Mouse (Mus musculus): ENCODE measurements at regions not wholly inside any gene's neighbourhood (a gene's known extent, or its start where the extent isn't known, plus 50 kb on each side); places are given as distances from the start of the nearest gene placed in this dataset.
"Not testable (repeated sequence)": the region's sequence is repeated elsewhere in the genome, so short reads cannot be mapped to it uniquely, and the experiment has no call there.

DNA sequence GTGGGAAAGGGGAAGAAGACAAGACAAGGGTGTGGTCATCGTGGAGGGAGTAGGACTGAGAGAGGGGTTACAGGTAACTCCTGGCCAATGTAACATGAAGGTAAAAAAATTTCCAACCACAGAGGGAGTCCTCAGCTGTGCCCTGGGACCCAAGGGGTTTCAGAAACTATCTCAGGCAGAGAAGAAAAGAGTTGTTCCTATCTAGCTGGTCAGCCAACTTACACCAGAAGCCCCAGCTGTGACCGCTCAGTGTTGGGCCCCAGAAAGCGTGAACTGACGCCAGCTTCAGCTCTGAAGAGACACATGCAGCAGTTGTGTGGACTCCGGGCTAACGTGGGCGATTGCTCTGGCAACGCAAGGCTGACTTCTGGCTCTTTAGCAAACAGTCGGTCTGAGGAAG, 52.2 kb downstream of the Rhob start:
- ATAC-seq (replicated peaks; ENCODE audit: poor library complexity, severe bottlenecking), result peak; percentile 29; the same call in 1 of the 2 replicates

DNA sequence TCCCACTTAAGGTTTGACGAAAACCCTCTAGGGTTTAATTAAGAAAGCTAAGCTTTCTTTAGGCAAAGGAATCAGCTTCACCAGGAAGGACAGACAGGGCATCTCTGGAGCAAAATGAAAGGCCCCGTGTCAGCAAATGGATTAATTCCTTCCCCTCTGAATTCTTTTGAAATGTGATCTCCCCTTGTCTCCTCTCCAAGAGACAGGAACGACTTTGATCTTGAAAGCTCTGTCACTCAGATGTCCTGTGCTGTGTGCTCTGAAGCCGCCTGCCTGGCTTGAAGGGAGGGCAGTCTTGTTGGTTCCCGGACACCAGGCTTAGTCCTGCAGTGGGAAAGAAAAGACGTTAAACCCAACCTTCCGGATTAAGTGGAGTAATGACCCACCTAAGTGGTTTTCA, 52.8 kb downstream of the Rhob start:
- ATAC-seq (replicated peaks; ENCODE audit: poor library complexity, severe bottlenecking), result no peak

DNA sequence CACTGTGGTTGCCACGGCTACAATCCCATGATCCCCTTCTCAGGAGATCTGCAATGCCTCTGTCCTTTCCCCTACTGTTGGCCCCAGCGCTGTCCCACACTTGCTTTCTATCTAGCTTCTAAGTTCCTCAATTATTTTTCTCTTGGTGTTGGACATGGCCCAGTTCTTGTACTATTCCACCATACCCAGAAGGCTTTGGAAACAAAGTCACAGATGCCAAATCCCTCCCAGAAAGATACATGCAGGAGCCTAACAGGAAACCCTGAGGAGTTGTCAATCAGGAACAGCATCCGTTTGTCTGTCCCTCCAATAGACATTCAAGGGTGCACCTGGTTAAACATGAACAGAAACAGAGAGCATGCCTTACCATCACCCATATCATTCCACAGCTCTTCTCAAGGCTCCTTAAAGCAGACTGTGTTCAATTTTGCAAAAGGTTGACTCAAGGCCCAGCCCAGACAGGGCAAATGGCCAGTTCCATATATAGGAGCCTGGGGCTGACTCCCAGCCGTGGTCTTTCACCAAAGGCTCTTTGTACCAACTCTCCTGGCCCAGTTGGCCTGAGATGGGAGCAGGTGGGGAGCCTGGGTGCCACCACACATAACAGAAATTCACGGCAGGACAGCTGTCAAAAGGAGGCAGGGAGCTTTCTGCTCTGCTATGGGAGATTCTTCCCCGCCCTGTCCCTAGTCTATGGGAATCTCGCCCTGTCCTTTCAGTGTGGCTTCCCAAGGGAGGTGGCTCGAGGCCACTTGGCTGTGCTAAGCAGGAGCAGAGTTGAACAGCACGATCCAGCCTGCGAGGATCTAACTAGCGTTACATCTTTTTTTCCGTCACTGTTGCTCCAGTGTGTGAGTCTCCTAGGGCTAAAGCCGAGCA, 54.6 kb downstream of the Rhob start:
- ATAC-seq (replicated peaks; ENCODE audit: poor library complexity, severe bottlenecking), result peak; percentile 30; the same call in 1 of the 2 replicates

DNA sequence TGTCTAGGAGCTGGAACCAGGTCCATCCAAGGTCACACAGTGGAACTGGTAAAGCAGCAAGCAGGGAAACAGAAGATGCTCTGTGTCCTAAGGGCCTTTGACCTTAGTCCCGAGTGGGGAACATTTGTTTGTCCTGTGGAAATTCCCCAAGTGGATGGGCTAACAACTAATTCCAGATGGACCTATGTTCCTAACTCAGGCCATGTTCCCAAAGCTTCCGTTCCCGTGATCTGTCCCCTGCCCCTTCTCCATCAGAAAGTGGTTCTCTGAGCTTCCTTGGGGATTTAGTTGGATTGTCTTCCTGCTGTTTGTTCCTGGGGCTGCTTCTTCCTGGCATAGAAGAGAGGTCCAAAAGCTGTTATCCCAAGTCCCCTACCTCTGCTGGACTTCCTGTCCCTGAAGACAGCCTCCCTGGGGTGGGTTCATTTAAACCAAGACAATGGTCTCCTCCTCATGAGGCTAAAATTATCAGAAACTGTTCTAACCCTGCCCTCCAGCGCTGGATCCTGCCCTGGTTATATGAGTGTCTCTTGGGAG, 55.8 kb downstream of the Rhob start:
- no peak for ATAC-seq (replicated peaks; ENCODE audit: poor library complexity, severe bottlenecking)

DNA sequence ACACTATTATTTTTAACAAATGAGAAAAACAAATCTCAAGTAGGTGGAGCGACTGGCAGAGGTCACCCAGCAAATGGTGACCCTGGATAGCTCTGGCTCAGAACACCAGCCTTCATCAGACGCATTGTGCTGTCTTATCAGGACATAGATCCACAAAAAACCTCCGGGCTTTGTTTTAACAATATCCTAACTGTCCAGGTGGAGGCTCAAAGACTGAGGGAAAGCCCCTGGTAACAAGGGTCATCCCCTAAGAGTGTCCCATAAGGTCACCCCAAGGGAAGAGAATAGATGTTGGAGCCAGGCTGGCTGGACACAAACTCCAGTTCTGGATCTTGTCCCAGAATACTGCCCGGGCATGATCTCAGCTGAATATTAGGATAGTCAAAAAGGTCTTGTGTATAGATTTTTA, 56.6 kb downstream of the Rhob start:
- no peak for ATAC-seq (replicated peaks; ENCODE audit: poor library complexity, severe bottlenecking)

DNA sequence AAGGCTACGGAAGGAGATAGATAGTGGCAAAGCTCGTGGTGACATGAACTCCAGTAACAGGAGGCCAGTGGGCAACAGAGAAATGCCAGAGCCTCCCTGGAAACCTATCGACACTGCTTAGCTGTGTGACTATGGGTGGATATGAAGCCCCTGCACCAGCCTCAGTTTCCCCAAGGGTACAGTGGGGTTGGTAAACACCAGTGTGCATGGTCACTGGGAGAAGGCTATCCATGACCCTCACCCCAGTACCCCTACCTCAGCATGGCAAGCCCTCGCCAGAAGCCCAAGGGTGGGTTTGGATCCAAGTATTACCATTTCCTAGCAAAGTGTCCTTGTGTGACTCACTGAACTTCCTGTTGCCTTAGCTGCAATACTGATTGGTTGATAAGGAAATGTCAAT, 58.5 kb downstream of the Rhob start:
- no peak for ATAC-seq (replicated peaks; ENCODE audit: poor library complexity, severe bottlenecking)

DNA sequence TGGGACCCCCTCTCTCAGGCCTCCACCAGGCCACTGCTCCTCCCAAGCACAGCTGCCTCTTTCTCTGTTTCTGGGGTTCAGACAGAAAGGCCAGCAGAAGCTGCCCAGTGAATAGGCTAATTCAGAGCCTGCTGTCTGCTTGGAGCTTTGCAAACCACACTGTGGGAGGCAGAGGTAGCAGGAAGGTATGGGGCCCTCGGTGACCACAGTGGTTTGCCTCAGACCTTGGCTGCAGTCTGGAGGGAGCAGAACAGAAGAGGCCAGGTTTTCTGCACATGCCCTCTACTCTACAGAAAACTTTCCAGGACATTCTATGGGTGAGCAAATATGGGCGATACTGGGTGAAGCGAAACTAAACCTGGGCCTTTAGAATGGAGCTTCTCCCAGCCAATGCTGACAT, 59.4 kb downstream of the Rhob start:
- ATAC-seq (replicated peaks; ENCODE audit: poor library complexity, severe bottlenecking), result peak; percentile 35

DNA sequence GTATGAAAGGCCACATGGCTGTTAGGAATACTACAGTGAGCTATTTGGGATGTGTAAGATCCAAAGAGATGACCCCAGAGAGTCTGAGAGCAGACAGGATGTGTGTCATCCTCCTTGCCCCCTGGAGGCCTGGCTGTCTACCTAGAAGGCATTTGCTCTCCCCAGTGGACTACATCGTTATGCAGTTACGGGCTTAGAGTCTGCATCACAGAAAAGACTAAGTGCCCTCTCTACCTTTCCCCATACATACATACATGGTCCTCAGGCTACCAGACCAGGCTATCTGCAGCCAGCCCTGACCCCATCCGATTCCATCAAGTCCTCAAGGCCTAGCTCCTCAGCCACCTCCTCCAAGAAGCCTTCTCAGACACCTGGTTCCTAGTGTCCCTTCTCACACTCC, 59.9 kb downstream of the Rhob start:
- no peak for ATAC-seq (replicated peaks; ENCODE audit: poor library complexity, severe bottlenecking)

DNA sequence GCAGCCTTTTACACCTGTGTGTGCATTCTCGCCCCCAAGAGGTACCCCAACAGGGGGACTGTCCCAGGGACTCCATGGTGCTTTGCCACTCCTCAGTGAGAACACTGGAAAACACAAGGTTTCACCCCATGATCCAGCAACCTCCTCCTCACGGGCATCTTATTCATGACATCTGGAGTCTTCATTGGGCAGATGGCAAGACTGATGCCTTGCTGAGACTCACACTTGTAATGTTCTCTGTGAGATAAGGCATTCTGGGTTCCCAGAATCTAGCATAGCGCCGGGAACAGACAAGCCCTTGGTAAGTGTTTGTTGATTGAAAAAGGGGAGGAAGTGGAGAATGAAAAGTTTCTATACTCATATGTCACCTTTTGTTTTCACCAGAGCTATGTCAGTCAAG, 60.3 kb downstream of the Rhob start:
- ATAC-seq (replicated peaks; ENCODE audit: poor library complexity, severe bottlenecking), result no peak

DNA sequence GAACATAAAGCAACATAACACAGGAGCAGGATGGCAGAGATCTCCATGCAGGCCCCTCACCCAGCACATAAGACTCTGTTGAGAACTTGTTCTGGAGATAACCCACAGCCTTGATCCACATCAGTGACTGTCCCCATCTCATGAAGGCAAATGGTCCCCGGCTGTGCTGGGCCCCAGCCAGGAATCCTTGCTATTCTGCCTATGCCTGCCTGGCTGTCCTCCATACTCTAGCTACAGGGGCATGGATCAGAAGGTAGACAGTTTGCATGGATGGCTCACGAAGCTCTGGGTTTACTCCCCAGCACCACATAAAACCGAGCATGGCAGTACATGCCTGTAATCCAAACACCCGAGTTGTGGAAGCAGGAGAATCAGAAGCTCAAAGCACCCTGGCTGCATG, 61.2 kb downstream of the Rhob start:
- ATAC-seq (replicated peaks; ENCODE audit: poor library complexity, severe bottlenecking), result no peak

DNA sequence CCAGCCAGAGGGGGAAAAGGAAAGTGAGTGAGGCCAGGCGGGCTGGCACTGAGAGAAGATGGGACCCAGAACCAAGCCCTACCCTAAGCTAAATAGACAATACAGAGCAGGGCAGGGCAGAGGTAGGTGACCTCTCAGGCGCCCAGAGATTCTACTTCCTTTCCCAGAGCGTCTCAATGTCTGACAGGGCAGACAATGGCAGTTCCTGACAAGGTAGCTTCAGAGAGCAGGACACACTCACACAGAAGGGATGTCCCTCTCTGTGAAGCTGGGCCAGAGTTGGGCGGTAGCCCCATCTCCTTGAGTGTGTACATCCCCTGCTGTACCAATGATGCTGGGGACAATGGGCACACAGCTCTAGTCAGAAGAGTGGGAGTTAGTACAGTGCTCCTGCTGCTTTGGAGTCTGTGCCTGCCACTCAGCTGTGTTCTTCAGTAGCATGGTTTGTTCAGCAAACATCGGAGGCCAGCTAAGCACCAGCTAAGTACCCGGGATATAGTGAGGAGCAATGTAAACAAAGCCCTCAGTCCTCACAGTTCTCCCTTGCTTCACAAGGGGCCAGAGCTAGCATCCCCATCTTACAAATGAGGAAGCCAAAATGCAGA, 62.7 kb downstream of the Rhob start:
- ATAC-seq (replicated peaks; ENCODE audit: poor library complexity, severe bottlenecking), result 0 out of 2 replicates have a peak, but pooled peaks have one; percentile 5

DNA sequence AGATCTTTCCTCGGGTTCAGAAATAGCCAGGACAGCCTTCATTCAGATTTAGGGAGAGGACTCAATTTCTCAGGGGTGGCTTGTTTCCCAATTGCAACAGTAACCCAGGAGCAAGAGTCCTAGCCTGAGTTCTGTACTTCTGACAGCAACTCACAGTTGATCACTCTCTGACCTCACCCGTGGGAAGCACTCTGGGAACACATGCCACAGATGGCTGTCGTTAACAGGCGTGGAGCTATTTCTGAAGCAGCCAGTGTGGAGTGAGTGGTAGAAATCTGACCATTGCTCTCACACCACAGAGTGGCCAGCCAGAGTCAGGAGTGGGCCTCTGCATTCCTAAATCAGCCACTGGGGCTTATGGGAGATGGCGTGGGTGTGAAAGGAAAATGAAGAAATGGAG, 63.3 kb downstream of the Rhob start:
- no peak for ATAC-seq (replicated peaks; ENCODE audit: poor library complexity, severe bottlenecking)

DNA sequence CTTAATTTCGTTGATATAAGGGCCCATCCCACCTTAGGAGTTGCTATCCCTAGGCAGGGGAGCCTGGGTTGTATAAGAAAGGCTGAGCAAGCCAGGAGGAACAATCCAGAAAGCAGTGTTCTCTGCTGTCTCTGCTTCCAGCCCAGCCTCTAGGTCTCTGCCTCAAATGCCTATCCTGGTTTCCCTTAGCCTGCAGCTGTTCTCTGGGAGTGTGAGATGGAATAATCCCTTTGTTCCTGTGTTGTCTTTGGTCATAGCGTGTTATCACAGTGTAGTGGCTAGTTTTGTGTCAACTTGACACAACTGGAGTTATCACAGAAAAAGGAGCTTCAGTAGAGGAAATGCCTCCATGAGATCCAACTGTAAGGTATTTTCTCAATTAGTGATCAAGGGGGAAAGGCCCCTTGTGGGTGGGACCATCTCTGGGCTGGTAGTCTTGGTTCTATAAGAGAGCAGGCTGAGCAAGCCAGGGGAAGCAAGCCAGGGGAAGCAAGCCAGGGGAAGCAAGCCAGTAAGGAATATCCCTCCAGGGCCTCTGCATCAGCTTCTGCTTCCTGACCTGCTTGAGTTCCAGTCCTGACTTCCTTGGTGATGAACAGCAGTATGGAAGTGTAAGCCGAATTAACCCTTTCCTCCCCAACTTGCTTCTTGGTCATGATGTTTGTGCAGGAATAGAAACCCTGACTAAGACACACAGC, 64.0 kb downstream of the Rhob start:
- ATAC-seq (replicated peaks; ENCODE audit: poor library complexity, severe bottlenecking), result not testable (repeated sequence)

DNA sequence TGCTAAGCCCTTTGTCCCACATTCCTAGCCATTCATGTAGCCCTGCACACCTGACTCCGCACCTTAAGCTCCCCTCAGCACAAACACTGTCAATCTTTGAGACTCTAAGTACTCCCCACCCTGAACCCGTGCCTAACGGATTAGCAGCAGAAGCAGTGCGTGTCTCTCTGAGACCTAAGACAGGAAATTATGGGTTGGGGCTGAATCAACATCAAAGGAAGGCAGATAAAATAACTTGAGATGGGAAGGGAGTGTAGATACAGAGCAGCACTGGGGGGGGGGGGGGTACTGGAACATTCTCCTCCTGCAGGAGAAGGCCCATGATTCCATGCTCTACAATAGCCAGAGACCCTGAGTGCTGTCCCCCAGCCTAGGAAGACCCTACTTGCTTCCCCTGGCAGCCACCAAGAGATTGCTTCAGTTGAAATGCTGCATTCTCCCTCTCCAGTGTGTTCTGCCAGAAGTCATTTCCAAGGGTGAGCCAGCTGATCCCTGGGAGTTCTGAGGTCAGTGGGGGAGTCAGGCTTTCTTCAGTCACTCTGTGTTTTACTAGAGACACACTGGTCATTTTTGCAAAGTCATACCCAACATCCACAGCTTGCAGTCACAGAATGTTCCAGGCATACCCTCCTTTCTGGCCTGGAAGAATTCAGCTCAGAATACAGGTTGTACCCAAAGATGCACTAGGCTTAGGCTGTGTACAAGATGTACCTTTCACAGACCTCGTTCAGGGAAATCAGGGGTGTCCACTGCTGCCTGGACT, 71.4 kb downstream of the Rhob start:
- ATAC-seq (replicated peaks; ENCODE audit: poor library complexity, severe bottlenecking), result no peak

DNA sequence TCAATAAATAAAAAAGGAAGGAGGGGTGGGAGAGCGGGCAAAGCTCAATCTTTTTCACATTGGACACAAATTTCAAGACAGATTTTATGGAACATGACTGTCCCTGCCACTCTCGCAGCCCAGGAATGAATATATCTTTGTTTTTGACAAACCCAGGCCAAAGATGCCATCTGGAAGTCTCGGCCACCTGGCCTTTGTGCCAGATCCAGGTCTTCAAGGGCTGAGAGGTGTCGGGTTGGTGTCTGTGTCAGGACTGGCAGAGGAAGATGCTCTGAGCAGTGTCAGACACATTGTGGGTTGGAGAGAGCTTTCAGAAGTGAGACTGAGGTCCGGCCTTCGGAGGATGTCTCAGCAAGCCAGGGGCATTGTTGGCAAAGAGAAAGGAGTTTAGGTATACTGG, 75.3 kb downstream of the Rhob start:
- ATAC-seq (replicated peaks; ENCODE audit: poor library complexity, severe bottlenecking), result no peak

DNA sequence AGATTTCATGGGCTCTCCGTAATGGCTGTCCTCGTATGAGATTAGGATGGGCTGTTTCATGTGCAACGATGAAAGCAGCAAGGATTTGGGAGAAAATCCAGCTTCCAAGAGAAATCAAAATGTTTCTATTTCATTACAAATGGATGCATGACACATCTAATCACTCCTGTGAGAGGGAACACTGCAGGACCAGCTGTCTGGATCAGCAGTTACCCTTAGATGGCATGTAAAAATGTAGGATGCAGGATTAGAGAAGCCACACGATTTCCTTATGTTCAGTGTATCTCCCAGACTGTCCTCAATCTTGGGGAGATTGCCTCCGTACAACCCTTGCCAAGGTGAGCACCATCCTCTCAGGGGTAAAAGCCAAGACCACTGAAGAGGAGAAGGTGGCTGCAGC, 77.1 kb downstream of the Rhob start:
- ATAC-seq (replicated peaks; ENCODE audit: poor library complexity, severe bottlenecking), result no peak

DNA sequence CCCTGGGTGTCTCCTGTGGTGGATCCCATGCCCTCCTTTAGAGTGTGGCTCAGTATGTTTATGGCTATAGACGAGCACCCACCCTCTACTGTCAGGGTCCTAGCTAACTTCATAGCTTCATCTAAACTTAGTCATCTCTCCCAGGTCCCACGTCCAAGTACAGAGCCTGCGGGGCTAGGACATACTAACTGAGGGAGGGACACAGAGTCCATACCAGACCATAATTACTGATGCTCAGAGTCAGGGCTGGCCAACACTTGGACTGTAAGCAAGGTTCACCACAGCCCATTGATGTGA, 78.6 kb downstream of the Rhob start:
- ATAC-seq (replicated peaks; ENCODE audit: poor library complexity, severe bottlenecking), result peak; percentile 31; the same call in 1 of the 2 replicates

DNA sequence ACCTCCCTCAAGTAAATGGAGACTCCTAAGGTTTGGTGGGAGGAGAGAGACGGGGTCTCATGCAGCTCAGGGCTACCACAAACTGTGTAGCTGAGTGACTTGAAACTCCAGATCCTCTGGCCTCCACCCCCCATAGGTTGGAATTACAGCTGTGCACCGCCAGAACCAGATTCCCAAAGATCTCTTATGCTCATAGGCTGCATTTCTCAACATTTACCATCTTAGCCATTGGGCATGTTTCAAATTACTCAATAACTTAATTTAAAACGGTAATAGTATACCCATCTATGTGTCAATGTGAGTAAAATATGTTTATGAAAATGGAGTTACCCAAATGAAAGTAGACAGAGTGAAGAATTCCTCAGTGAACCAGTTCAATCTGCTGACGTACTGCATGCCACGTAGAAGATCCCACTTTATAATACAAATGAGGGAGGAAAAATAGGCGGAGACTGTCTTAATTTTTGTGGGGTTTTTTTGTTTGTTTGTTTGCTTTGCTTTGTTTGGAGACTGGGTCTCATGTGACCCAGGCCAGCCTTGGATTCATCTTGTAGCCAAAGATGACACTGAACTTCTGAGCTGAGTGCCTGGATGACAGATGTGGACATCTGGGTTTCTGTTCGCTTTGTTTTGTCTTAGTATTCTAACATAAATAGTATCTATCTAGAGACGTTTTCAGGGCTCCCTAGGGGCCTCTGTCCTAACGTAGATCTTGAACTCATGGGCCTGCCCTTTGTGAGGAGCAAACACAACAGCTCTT, 79.1 kb downstream of the Rhob start:
- no peak for ATAC-seq (replicated peaks; ENCODE audit: poor library complexity, severe bottlenecking)

DNA sequence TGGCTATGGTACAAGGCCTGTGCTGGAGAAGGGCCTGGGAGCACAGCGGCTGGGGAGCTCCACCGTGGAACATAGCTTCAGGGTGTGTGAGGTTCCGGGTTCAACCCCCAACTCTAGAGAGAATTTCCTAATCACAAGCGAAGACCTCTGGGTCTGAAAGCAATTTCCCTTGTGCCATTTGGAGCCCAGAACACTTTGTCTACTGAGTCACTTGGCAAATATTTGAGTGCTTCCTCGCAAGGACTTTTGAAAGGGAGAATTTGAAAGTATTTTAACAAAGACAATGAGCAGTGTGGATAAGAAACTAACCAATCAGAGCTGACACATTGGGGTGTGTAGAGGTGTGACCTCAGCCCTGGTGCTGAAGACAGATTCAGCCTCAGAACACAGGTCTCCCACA, 80.9 kb downstream of the Rhob start:
- ATAC-seq (replicated peaks; ENCODE audit: poor library complexity, severe bottlenecking), result no peak

Data from granulocyte monocyte progenitor cell, adult 5-6 weeks (primary cell).